Mouse (Mus musculus) forebrain, embryonic 16.5 days (tissue): ENCODE data around the gene Smtnl2. TPM values are rescaled to one million over a fixed set of nuclear protein-coding genes. Genes with fewer than 3 reads are reported as not detected.

ENCODE experiments used
- ATAC-seq: fragments of 200-750 bp; cut with Nextera tagmentation; 2 replicates; pipeline ENCODE4 v1.8.0; 2017; ENCODE audit warnings: mild to moderate bottlenecking, moderate library complexity
- H3K27ac ChIP-seq: fragments of 300-500 bp; sonication (generic); 2 replicates; pipeline ENCODE4 v1.5.1; 2014; ENCODE audit warnings: low read length, control low read depth
- H3K27me3 ChIP-seq: fragments of 300-500 bp; sonication (generic); replicated peaks from 2 replicates; pipeline ENCODE4 v1.6.1; 2014; ENCODE audit warnings: low read length; ENCODE audit not compliant: control insufficient read depth, insufficient read depth
- H3K36me3 ChIP-seq: fragments of 300-500 bp; sonication (generic); 2 replicates; pipeline ENCODE4 v1.6.1; 2014; ENCODE audit not compliant: control insufficient read depth, insufficient read depth
- H3K4me1 ChIP-seq: fragments of 300-500 bp; sonication (generic); replicated peaks from 2 replicates; pipeline ENCODE4 v1.6.1; 2014; ENCODE audit warnings: low read length; ENCODE audit not compliant: control insufficient read depth, insufficient read depth
- H3K4me2 ChIP-seq: fragments of 300-500 bp; sonication (generic); 2 replicates; pipeline ENCODE4 v1.6.1; 2014; ENCODE audit warnings: mild to moderate bottlenecking, low read length, control low read depth
- H3K4me3 ChIP-seq: fragments of 300-500 bp; sonication (generic); replicated peaks from 2 replicates; pipeline ENCODE4 v1.5.1; 2014; ENCODE audit warnings: mild to moderate bottlenecking, low read length, control low read depth
- H3K9ac ChIP-seq: fragments of 300-500 bp; sonication (generic); replicated peaks from 2 replicates; pipeline ENCODE4 v1.6.1; 2014; ENCODE audit warnings: low read depth, low read length, control low read depth
- H3K9me3 ChIP-seq: fragments of 300-500 bp; sonication (generic); 2 replicates; pipeline ENCODE4 v1.6.1; 2016; ENCODE audit warnings: low read length; ENCODE audit not compliant: control insufficient read depth
- WGBS: fragments of 180-500 bp; shearing (Covaris S2); extraction: QIAGEN DNeasy Blood & Tissue Kit; methylation state at CpG from one replicate; pipeline ENCODE4 v1.1.7; 2014; 5-methylcytosine and 5-hydroxymethylcytosine counted together
- polyA plus RNA-seq: library from polyadenylated mRNA; unstranded; fragments of >200 nt; fragmentation: Nextera tagmentation; extraction: Ambion mirVana; gene quantifications from 2 replicates; pipeline ENCODE4 v1.2.1, GENCODE M21; 2015

Smtnl2 gene
- polyA plus RNA-seq, 1 experiment from 2014 or later, result 8.0 TPM

DNA sequence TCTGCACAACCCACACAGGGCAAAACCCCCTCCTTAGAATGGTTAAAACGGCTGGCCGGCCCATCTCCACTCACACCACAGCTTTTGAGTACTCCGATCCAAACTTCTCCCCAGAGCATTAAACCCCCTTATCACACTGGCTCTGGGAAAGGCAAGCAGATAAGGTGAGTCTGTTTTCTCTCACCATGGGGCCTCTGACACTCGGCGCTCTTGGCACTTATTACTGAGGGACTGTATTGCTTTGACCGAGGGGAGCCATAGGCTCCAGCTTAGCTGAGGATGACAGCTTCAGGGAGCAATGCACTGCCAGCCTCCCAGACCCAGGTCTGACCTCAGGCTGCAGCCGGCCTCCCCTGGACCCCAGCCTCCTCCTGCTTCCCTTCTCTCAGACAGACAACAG lies 3.9 kb downstream of the Smtnl2 start:
- no peak for ATAC-seq
- H3K9ac ChIP-seq, result no peak overlapping the region
- 0 out of 2 replicates have a peak, but pooled peaks cover 2% of the 10 kb centered on the region for H3K27me3 ChIP-seq
- H3K4me1 ChIP-seq, result peaks cover 14% of the 10 kb centered on the region
- H3K9me3 ChIP-seq, result no peaks in the 10 kb centered on the region
- WGBS, result 21% methylated on average over 7 of the region's 7 CpGs
- no peaks in the 10 kb centered on the region for H3K36me3 ChIP-seq
- no peak overlapping the region for H3K4me3 ChIP-seq
- H3K27ac ChIP-seq, result no peak overlapping the region
- no peak overlapping the region for H3K4me2 ChIP-seq

DNA sequence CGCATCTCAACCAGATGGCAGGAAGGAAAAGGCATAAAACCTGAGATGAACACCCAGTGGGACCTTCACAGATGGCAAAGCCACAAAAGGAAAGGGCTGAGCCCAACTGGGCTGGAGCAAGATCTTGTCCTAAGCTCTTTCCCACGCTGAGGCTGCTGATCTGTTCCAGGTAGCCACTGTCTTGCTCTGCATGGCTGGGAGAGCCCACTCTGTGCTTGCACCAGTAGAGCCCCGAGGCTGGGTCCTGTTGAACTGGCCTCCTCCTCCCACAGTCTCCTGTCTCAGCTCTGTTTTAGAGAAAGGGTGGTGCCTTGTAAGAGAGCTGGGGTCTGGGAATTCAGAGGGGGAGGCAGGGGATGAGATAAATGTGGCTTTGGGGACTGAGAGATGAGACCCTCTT lies 4.4 kb downstream of the Smtnl2 start:
- H3K27me3 ChIP-seq, result 0 out of 2 replicates have a peak, but pooled peaks cover 2% of the 10 kb centered on the region

DNA sequence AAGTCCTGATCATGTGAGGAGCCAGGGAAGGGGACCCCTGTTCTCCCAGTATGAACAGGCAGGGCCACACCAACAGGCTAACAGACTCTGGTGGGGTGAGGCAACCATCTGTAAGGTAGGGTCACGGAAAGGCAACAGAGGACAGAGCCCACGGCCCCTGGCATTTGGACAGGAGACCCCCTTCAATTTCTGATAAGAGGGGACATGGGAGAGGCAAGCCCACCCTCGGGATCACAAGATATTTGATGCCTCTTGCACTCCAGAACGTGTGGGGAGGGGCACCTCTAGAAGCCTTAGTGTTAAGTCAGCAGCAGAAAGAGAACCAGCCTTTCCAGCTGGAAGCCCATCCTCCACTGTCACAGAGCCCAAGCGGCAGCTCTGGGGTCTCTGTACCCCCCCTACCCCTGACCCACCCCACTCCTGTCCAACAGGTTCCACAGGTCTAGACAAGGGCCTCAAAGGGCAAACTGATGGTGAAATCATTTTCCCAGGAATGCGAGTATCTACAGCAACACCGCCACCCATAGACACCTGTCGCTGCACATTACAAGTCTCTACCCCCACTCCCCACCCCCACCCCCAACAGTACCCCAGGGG lies 5.3 kb downstream of the Smtnl2 start:
- Histone ChIP-seq H3K9ac (no peak overlapping the region), H3K4me3 (no peak overlapping the region), H3K4me1 (peaks cover 8% of the 10 kb centered on the region), H3K36me3 (no peaks in the 10 kb centered on the region), H3K27ac (no peak overlapping the region), H3K27me3 (no peaks in the 10 kb centered on the region), H3K4me2 (no peak overlapping the region), H3K9me3 (no peaks in the 10 kb centered on the region)
- no peak for ATAC-seq
- WGBS, result 62% methylated on average over 8 of the region's 8 CpGs

More for the DNA sequence above, 4.4 kb downstream of the Smtnl2 start:
- Histone ChIP-seq H3K4me1 (peaks cover 14% of the 10 kb centered on the region), H3K36me3 (no peaks in the 10 kb centered on the region), H3K9ac (no peak overlapping the region), H3K27ac (no peak overlapping the region), H3K4me2 (no peak overlapping the region), H3K9me3 (no peaks in the 10 kb centered on the region), H3K4me3 (no peak overlapping the region)
- WGBS, result 14% methylated on average over 3 of the region's 3 CpGs
- no peak for ATAC-seq

DNA sequence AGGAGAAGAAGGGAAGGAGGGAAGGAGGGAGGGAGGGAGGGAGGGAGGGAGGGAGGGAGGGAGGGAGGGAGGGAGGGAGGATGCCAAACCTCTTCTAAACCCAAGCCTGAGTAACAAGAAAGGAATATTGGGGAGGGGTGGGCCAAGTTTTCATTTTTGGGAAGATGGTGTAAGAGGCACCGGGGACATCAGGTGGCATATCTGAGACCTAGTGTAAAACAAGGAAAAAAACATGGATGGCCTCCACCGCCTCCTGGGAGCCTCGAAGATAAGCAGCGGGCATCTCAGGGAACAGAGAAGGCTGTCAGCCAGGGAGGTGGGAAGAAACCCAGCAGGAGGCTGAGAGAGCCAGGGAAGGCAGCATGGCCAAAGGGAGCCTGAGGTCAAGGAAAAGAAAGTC lies 6.0 kb downstream of the Smtnl2 start:
- H3K27me3 ChIP-seq, result no peaks in the 10 kb centered on the region
- WGBS, result 64% methylated on average over 4 of the region's 4 CpGs
- H3K4me3 ChIP-seq, result no peak overlapping the region
- H3K4me1 ChIP-seq, result peaks cover 1% of the 10 kb centered on the region
- H3K9ac ChIP-seq, result no peak overlapping the region
- no peaks in the 10 kb centered on the region for H3K9me3 ChIP-seq
- no peak overlapping the region for H3K4me2 ChIP-seq
- no peak overlapping the region for H3K27ac ChIP-seq
- H3K36me3 ChIP-seq, result no peaks in the 10 kb centered on the region
- no peak for ATAC-seq

DNA sequence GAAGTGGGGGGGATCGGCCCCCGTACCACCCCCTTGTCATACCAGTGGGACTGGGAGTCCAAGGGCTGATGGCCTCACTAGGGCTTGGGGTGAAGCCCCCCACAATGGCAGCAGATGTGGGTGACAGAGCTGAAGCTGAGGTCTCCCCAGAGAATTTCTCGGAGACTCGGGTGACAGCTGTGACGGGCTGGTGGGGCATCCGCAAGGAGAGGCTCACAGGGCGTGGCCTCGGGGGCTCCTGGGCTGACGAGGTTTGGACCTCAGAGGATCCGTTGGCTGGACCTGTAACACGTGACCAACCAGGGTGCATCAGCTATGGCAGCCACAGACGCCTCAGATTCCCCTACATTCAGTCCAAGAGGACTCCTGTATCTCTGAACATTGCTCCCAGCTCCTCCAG lies 8.5 kb downstream of the Smtnl2 start:
- Histone ChIP-seq H3K9ac (no peak overlapping the region), H3K4me2 (no peak overlapping the region), H3K27me3 (no peaks in the 10 kb centered on the region), H3K4me1 (no peaks in the 10 kb centered on the region), H3K27ac (no peak overlapping the region), H3K4me3 (no peak overlapping the region), H3K36me3 (no peaks in the 10 kb centered on the region), H3K9me3 (no peaks in the 10 kb centered on the region)
- ATAC-seq, result no peak
- 85% methylated on average over 12 of the region's 12 CpGs for WGBS

DNA sequence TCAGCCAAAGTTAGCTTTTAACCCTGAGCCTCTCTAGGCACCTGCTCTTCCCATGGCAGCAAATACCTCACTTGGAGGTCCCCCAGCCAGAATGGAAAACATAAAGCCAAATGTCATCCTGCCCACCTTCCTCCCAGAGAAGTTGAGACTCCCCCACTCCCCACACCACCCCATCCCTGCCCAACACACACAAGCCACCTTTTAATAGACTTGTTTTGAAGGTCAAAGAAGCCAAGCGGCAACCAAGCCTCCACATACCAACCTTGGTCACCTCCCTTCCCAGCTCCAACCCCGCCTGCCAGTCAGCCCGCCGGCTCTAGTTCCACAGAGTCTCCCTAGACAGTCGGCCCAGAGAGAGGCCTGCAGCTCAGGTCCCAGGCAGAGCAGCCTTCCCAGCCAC lies 9.5 kb downstream of the Smtnl2 start:
- 0 out of 2 replicates have a peak, but pooled peaks cover 2% of the 10 kb centered on the region for H3K4me1 ChIP-seq
- no peaks in the 10 kb centered on the region for H3K27me3 ChIP-seq
- H3K9ac ChIP-seq, result no peak overlapping the region
- 83% methylated on average over 5 of the region's 5 CpGs for WGBS
- no peak for ATAC-seq
- H3K9me3 ChIP-seq, result no peaks in the 10 kb centered on the region
- H3K4me3 ChIP-seq, result no peak overlapping the region
- H3K27ac ChIP-seq, result no peak overlapping the region
- no peak overlapping the region for H3K4me2 ChIP-seq
- H3K36me3 ChIP-seq, result no peaks in the 10 kb centered on the region

DNA sequence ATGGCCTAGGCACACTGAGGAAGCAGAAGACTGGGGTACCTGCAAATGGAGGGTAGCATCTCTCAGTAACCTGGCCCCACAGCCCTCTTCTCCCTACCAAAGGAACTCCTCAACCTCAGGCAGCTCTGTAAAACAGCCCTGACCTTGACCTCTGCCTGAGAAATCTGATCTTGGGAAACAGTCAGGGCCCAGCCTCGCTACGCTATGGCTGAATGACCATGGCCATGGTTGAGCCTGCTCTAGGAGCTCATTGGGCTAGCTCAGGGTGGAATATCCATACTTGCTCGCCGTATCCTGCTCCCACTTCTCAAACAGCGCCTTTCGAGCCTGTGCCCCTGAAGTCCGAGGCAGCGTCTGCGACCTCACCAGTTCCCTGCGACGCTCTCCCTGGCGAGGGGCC lies 10.4 kb downstream of the Smtnl2 start:
- 0 out of 2 replicates have a peak, but pooled peaks cover 2% of the 10 kb centered on the region for H3K4me1 ChIP-seq
- H3K4me2 ChIP-seq, result no peak overlapping the region
- H3K9me3 ChIP-seq, result no peaks in the 10 kb centered on the region
- no peaks in the 10 kb centered on the region for H3K36me3 ChIP-seq
- ATAC-seq, result no peak
- no peak overlapping the region for H3K4me3 ChIP-seq
- H3K9ac ChIP-seq, result no peak overlapping the region
- H3K27ac ChIP-seq, result no peak overlapping the region
- H3K27me3 ChIP-seq, result no peaks in the 10 kb centered on the region
- WGBS, result 92% methylated on average over 12 of the region's 12 CpGs

DNA sequence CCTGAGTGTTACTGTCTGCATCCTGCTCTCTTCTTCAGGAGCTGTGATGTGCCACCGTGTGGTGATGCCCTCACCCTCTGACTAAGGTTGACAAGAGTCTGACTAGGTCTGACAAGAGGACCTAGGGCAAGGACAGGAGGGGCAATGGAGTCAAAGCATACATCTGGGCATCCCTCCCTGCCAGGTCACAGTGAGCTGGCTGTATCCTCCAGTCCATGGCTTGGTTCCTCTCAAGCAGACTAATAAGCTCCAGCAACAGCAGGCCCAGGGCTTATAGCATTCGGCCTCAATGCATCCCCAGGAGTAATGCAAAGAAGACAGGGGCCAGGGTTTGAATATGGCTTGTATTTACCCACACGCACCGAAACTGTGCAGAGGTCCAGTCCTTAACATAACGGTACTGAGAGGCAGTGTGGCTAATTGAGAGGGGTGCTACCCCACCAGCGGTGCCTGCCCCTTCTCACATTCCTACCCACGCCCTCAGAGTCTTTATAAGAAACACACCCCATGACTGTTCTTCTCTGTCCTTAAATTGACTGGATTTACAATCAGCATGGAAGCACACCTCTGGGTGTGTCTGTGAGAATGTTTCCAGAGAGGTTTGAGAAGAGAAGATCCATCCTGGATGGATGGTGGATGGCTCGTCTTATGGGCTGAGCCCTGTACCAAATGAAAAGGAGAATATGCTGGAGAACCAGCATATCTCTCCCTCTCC lies 13.5 kb downstream of the Smtnl2 start:
- H3K4me3 ChIP-seq, result no peak overlapping the region
- no peak overlapping the region for H3K9ac ChIP-seq
- WGBS, result 83% methylated on average over 8 of the region's 8 CpGs
- no peaks in the 10 kb centered on the region for H3K27me3 ChIP-seq
- no peaks in the 10 kb centered on the region for H3K36me3 ChIP-seq
- no peaks in the 10 kb centered on the region for H3K9me3 ChIP-seq
- no peak overlapping the region for H3K27ac ChIP-seq
- no peak overlapping the region for H3K4me2 ChIP-seq
- H3K4me1 ChIP-seq, result peaks cover 5% of the 10 kb centered on the region; the same call in 1 of the 2 replicates
- ATAC-seq, result no peak

DNA sequence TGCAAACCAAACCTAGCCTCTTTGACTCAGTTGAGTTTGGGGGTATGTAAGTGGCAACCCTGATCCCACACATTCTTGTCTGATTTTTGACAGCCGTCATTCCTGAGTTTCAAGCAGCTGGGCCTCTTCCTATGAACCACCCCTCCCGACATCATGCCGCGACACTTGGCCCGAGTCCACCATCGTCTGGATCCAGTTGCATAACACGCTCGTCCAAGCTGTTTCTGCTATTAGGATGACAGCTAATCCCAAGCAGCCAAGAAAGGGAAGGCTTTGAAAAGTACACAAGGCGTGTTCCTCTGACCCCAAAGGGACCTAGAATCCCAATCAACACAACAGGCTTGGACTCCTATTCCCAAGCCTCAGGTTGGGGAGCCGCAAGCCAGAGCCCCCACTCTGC lies 14.4 kb downstream of the Smtnl2 start:
- no peak overlapping the region for H3K9ac ChIP-seq
- no peaks in the 10 kb centered on the region for H3K27me3 ChIP-seq
- peaks cover 5% of the 10 kb centered on the region; the same call in 1 of the 2 replicates for H3K4me1 ChIP-seq
- H3K9me3 ChIP-seq, result no peaks in the 10 kb centered on the region
- no peak for ATAC-seq
- no peak overlapping the region for H3K4me2 ChIP-seq
- H3K36me3 ChIP-seq, result no peaks in the 10 kb centered on the region
- WGBS, result 64% methylated on average over 10 of the region's 10 CpGs
- no peak overlapping the region for H3K4me3 ChIP-seq
- no peak overlapping the region for H3K27ac ChIP-seq
